Mouse (Mus musculus): ENCODE measurements around the gene Ajap1.

The Ajap1 gene

GRCm38 (mm10) chr4:153482459-153483338 is at the start of gene Ajap1:
Gene Ajap1, minus strand, starts transcription at chr4:153482811.
- ATAC-seq (ENCODE audit: insufficient number of reproducible peaks, low FRiP score, low TSS enrichment): no peak

GRCm38 (mm10) chr4:153530536-153530935 is 47.9 kb upstream of the Ajap1 start:
- no peak for ATAC-seq (ENCODE audit: insufficient number of reproducible peaks, low FRiP score, low TSS enrichment)

- ATAC-seq (ENCODE audit: insufficient number of reproducible peaks, low FRiP score, low TSS enrichment): no peak
These were observed 39.0 kb upstream of the Ajap1 start for GRCm38 (mm10) chr4:153521601-153522000.

- no peak for ATAC-seq (ENCODE audit: insufficient number of reproducible peaks, low FRiP score, low TSS enrichment)
These were observed 37.3 kb upstream of the Ajap1 start for GRCm38 (mm10) chr4:153519888-153520287.

- no peak for ATAC-seq (ENCODE audit: insufficient number of reproducible peaks, low FRiP score, low TSS enrichment)
These were observed 36.7 kb upstream of the Ajap1 start for GRCm38 (mm10) chr4:153519289-153519688.

GRCm38 (mm10) chr4:153515786-153516185 is 33.2 kb upstream of the Ajap1 start:
- no peak for ATAC-seq (ENCODE audit: insufficient number of reproducible peaks, low FRiP score, low TSS enrichment)

- ATAC-seq (ENCODE audit: insufficient number of reproducible peaks, low FRiP score, low TSS enrichment): no peak
These were observed 31.5 kb upstream of the Ajap1 start for GRCm38 (mm10) chr4:153514071-153514470.

GRCm38 (mm10) chr4:153511530-153511929 is 28.9 kb upstream of the Ajap1 start:
- ATAC-seq (ENCODE audit: insufficient number of reproducible peaks, low FRiP score, low TSS enrichment): no peak

GRCm38 (mm10) chr4:153501936-153502335 is 19.3 kb upstream of the Ajap1 start:
- no peak for ATAC-seq (ENCODE audit: insufficient number of reproducible peaks, low FRiP score, low TSS enrichment)

- ATAC-seq (ENCODE audit: insufficient number of reproducible peaks, low FRiP score, low TSS enrichment): no peak
These were observed 9.8 kb upstream of the Ajap1 start for GRCm38 (mm10) chr4:153492444-153492843.

- ATAC-seq (ENCODE audit: insufficient number of reproducible peaks, low FRiP score, low TSS enrichment): no peak
These were observed 6.5 kb upstream of the Ajap1 start for GRCm38 (mm10) chr4:153489116-153489515.

- ATAC-seq (ENCODE audit: insufficient number of reproducible peaks, low FRiP score, low TSS enrichment): no peak
These were observed 3.3 kb upstream of the Ajap1 start for GRCm38 (mm10) chr4:153485913-153486312.

- peak; percentile 33; the same call in 1 of the 2 replicates for ATAC-seq (ENCODE audit: insufficient number of reproducible peaks, low FRiP score, low TSS enrichment)
These were observed 1.8 kb upstream of the Ajap1 start for GRCm38 (mm10) chr4:153484392-153484791.

GRCm38 (mm10) chr4:153481361-153482234 is 1.0 kb downstream of the Ajap1 start:
- no peak for ATAC-seq (ENCODE audit: insufficient number of reproducible peaks, low FRiP score, low TSS enrichment)

GRCm38 (mm10) chr4:153480551-153481262 is 1.9 kb downstream of the Ajap1 start:
- ATAC-seq (ENCODE audit: insufficient number of reproducible peaks, low FRiP score, low TSS enrichment): no peak

GRCm38 (mm10) chr4:153479144-153479543 is 3.5 kb downstream of the Ajap1 start:
- ATAC-seq (ENCODE audit: insufficient number of reproducible peaks, low FRiP score, low TSS enrichment): no peak

- ATAC-seq (ENCODE audit: insufficient number of reproducible peaks, low FRiP score, low TSS enrichment): no peak
These were observed 8.9 kb downstream of the Ajap1 start for GRCm38 (mm10) chr4:153473480-153474252.

GRCm38 (mm10) chr4:153469712-153470111 is 12.9 kb downstream of the Ajap1 start:
- ATAC-seq (ENCODE audit: insufficient number of reproducible peaks, low FRiP score, low TSS enrichment): no peak

GRCm38 (mm10) chr4:153459934-153460333 is 22.7 kb downstream of the Ajap1 start:
- no peak for ATAC-seq (ENCODE audit: insufficient number of reproducible peaks, low FRiP score, low TSS enrichment)

GRCm38 (mm10) chr4:153459503-153459902 is 23.1 kb downstream of the Ajap1 start:
- no peak for ATAC-seq (ENCODE audit: insufficient number of reproducible peaks, low FRiP score, low TSS enrichment)
